Mouse (Mus musculus) embryonic facial prominence, embryonic 15.5 days (tissue): ENCODE data around the gene Tgfb3. TPM values are rescaled to one million over a fixed set of nuclear protein-coding genes. Genes with fewer than 3 reads are reported as not detected.

Experiments
- ATAC-seq: fragments of 200-750 bp; cut with Nextera tagmentation; 2 replicates; pipeline ENCODE4 v1.8.0; 2017; ENCODE audit warnings: low read depth, moderate TSS enrichment; ENCODE audit not compliant: insufficient number of reproducible peaks, low FRiP score, low TSS enrichment
- H3K27ac ChIP-seq: fragments of 300-500 bp; sonication (generic); replicated peaks from 2 replicates; pipeline ENCODE4 v1.5.1; 2015; ENCODE audit warnings: mild to moderate bottlenecking, inconsistent platforms
- H3K27me3 ChIP-seq: fragments of 300-500 bp; sonication (generic); 2 replicates; pipeline ENCODE4 v1.6.1; 2015; ENCODE audit warnings: inconsistent platforms
- H3K36me3 ChIP-seq: fragments of 300-500 bp; sonication (generic); 2 replicates; pipeline ENCODE4 v1.6.1; 2015; ENCODE audit warnings: mild to moderate bottlenecking, inconsistent platforms
- H3K4me1 ChIP-seq: fragments of 300-500 bp; sonication (generic); 2 replicates; pipeline ENCODE4 v1.6.1; 2015; ENCODE audit warnings: inconsistent platforms
- H3K4me2 ChIP-seq: fragments of 300-500 bp; sonication (generic); replicated peaks from 2 replicates; pipeline ENCODE4 v1.6.1; 2015; ENCODE audit warnings: mild to moderate bottlenecking, inconsistent platforms
- H3K4me3 ChIP-seq: fragments of 300-500 bp; sonication (generic); replicated peaks from 2 replicates; pipeline ENCODE4 v1.5.1; 2015; ENCODE audit warnings: mild to moderate bottlenecking, inconsistent platforms
- H3K9ac ChIP-seq: fragments of 300-500 bp; sonication (generic); 2 replicates; pipeline ENCODE4 v1.6.1; 2015; ENCODE audit warnings: inconsistent platforms
- H3K9me3 ChIP-seq: fragments of 300-500 bp; sonication (generic); replicated peaks from 2 replicates; pipeline ENCODE4 v1.6.1; 2016; ENCODE audit warnings: inconsistent platforms
- WGBS: fragments of 180-500 bp; shearing (Covaris S2); methylation state at CpG from one replicate; pipeline ENCODE4 v1.1.7; 2015; 5-methylcytosine and 5-hydroxymethylcytosine counted together
- polyA plus RNA-seq: library from polyadenylated mRNA; unstranded; fragments of >200 nt; fragmentation: Nextera tagmentation; extraction: Ambion mirVana; gene quantifications from 2 replicates; pipeline ENCODE4 v1.2.1, GENCODE M21; 2015

Tgfb3 gene
- polyA plus RNA-seq, 1 experiment from 2014 or later = 71.6 TPM

DNA sequence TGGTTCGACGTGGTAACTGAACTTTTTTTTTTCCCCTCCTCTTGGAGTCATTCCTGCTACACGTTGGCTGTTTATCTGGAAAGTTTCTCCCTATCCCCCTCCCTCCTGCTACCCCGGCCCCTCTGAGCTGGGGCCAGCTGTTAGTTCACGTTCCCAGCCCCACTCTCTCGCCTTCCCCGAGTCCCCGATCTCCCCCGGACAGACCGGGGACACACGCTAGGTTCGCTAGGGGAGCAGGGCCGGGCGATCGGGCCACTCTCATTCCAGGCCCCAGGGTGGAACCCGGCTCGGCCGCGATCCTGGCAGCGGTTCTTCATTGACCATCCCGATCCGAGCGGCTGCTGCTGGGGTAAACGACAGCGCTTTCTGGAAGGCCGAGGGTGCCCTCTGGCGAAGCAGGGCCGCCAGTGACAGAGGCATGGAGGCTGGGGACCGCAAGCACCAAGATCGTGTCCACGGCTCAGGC lies 394 bp upstream of the Tgfb3 start:
- peak overlapping the region; percentile 99 for H3K27ac ChIP-seq
- H3K36me3 ChIP-seq = no peaks in the 10 kb centered on the region
- H3K4me3 ChIP-seq = peak overlapping the region; percentile 60
- peaks cover 45% of the 10 kb centered on the region for H3K4me1 ChIP-seq
- no peaks in the 10 kb centered on the region for H3K27me3 ChIP-seq
- ATAC-seq = peak; percentile 86
- peak overlapping the region; percentile 88 for H3K4me2 ChIP-seq
- WGBS = 0% methylated on average over 31 of the region's 31 CpGs
- peak overlapping the region; percentile 64 for H3K9ac ChIP-seq
- H3K9me3 ChIP-seq = no peaks in the 10 kb centered on the region

DNA sequence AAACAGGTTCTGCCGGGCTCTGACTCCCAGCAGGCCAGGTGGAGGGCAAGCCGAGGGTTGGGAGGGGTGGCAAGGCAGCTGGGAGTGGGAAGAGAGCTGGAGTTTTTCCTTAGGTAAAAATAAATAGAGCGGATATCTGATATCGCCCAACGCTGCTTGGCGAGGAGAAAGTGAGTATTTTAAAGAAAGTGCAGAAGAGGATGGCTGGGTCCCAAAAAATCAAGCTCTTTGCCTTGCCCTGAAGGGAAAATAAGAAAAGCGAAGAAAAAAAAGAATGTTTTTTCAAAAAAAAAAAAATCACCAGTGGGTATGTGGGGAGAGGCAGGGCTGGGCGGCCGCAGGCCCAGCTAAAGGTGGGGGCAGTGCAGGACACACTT lies 677 bp downstream of the Tgfb3 start:
- H3K9me3 ChIP-seq = no peaks in the 10 kb centered on the region
- H3K4me2 ChIP-seq = peak overlapping the region; percentile 88
- no peaks in the 10 kb centered on the region for H3K27me3 ChIP-seq
- H3K36me3 ChIP-seq = no peaks in the 10 kb centered on the region
- H3K9ac ChIP-seq = peak overlapping the region; percentile 50
- peak overlapping the region; percentile 99 for H3K27ac ChIP-seq
- WGBS = 9% methylated on average over 9 of the region's 9 CpGs
- no peak for ATAC-seq
- H3K4me3 ChIP-seq = peak overlapping the region; percentile 60
- H3K4me1 ChIP-seq = peaks cover 46% of the 10 kb centered on the region

GRCm38 (mm10) chr12:86077736-86078135 lies 1.1 kb downstream of the Tgfb3 start:
- no peak for ATAC-seq
- Histone ChIP-seq H3K9ac (peak overlapping the region; percentile 50), H3K4me2 (peak overlapping the region; percentile 88), H3K36me3 (no peaks in the 10 kb centered on the region), H3K4me3 (peak overlapping the region; percentile 60), H3K27me3 (no peaks in the 10 kb centered on the region), H3K27ac (peak overlapping the region; percentile 99), H3K4me1 (peaks cover 41% of the 10 kb centered on the region), H3K9me3 (no peaks in the 10 kb centered on the region)
- WGBS = 11% methylated on average over 11 of the region's 11 CpGs

DNA sequence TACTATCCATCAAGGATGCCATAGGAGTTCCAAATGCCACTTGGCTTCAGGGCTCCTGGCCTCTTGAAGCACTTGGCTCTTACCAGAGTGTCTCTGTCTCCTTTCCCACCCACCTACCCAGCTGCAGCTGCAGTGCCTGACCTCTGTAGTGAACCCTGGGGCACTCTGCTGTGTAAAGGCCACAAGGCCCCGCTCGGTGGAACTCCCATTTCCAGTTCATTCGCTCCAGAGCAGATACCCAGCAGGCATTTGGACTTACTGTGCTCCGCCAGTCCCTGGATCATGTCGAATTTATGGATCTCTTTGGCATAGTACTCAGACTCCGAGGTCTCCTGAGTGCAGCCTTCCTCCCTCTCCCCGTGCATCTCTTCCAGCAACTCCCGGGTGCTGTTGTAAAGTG lies 1.5 kb downstream of the Tgfb3 start:
- no peak for ATAC-seq
- Histone ChIP-seq H3K27ac (peak overlapping the region; percentile 99), H3K27me3 (no peaks in the 10 kb centered on the region), H3K9ac (peak overlapping the region; percentile 50), H3K4me2 (peak overlapping the region; percentile 88), H3K4me1 (peaks cover 41% of the 10 kb centered on the region), H3K36me3 (0 out of 2 replicates have a peak, but pooled peaks cover under 1% of the 10 kb centered on the region), H3K4me3 (peak overlapping the region; percentile 60), H3K9me3 (no peaks in the 10 kb centered on the region)
- WGBS = 24% methylated on average over 8 of the region's 8 CpGs

GRCm38 (mm10) chr12:86076321-86076901 lies 2.4 kb downstream of the Tgfb3 start:
- H3K4me3 ChIP-seq = peak overlapping the region; percentile 60
- peak overlapping the region; percentile 33; the same call in 1 of the 2 replicates for H3K9ac ChIP-seq
- no peaks in the 10 kb centered on the region for H3K9me3 ChIP-seq
- 5% methylated on average over 13 of the region's 13 CpGs for WGBS
- peak overlapping the region; percentile 88 for H3K4me2 ChIP-seq
- H3K36me3 ChIP-seq = 0 out of 2 replicates have a peak, but pooled peaks cover 10% of the 10 kb centered on the region
- ATAC-seq = no peak
- peak overlapping the region; percentile 99 for H3K27ac ChIP-seq
- H3K27me3 ChIP-seq = no peaks in the 10 kb centered on the region
- H3K4me1 ChIP-seq = peaks cover 37% of the 10 kb centered on the region

- Histone ChIP-seq H3K9ac (no peak overlapping the region), H3K36me3 (0 out of 2 replicates have a peak, but pooled peaks cover 16% of the 10 kb centered on the region), H3K27ac (no peak overlapping the region), H3K4me1 (peaks cover 40% of the 10 kb centered on the region), H3K4me3 (peak overlapping the region; percentile 60), H3K9me3 (no peaks in the 10 kb centered on the region), H3K4me2 (peak overlapping the region; percentile 88), H3K27me3 (no peaks in the 10 kb centered on the region)
- 79% methylated on average over 7 of the region's 7 CpGs for WGBS
- no peak for ATAC-seq
Measured at GRCm38 (mm10) chr12:86075358-86075757, 3.5 kb downstream of the Tgfb3 start.

DNA sequence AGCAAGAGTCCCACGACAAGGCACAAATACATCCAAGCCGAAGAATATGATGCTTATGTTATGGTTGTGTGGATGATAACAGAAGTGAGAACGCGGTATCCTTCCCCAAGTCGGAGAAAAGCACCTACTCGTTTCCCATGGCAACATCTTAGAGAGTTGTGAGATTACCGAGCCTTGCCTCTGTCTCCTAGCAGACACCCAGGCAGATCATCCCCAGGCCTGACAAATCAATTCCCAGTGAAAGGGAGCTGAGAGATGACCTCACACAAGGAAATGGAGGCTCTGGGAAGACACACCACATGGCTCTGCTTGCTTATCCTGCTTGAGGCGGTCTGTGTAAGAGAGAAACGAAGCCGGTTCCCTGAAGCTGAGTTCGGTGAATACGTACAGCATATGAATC lies 4.2 kb downstream of the Tgfb3 start:
- Histone ChIP-seq H3K4me3 (no peak overlapping the region), H3K36me3 (peaks cover 20% of the 10 kb centered on the region; the same call in 1 of the 2 replicates), H3K27ac (no peak overlapping the region), H3K4me1 (peaks cover 40% of the 10 kb centered on the region), H3K27me3 (no peaks in the 10 kb centered on the region), H3K9me3 (no peaks in the 10 kb centered on the region), H3K9ac (no peak overlapping the region), H3K4me2 (peak overlapping the region; percentile 88; the same call in 1 of the 2 replicates)
- WGBS = 88% methylated on average over 12 of the region's 12 CpGs
- no peak for ATAC-seq

GRCm38 (mm10) chr12:86071432-86071831 lies 7.4 kb downstream of the Tgfb3 start:
- Histone ChIP-seq H3K4me2 (no peak overlapping the region), H3K9me3 (no peaks in the 10 kb centered on the region), H3K27ac (no peak overlapping the region), H3K9ac (no peak overlapping the region), H3K36me3 (peaks cover 51% of the 10 kb centered on the region), H3K4me1 (peaks cover 25% of the 10 kb centered on the region), H3K27me3 (no peaks in the 10 kb centered on the region), H3K4me3 (no peak overlapping the region)
- ATAC-seq = no peak
- WGBS = 70% methylated on average over 6 of the region's 6 CpGs

DNA sequence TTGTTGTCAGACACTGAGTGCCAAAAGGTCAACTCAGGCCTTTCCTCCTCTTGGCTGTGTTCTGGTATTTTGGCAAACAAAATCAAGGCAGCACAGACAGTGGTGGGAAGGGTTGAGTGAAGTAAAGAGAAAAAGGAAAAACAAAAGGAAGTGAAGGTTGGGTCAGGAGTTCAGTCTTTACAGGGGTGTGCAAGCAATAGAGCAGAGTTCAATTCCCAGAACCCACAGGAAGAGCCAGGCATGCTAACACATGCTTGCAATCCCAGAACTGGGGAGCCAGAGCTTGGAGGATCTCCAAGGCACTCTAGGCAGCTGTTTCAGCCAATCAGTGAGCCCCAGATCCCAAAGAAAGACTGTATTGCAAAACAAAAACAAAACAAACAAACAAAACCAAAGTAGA lies 14.0 kb downstream of the Tgfb3 start:
- H3K4me2 ChIP-seq = no peak overlapping the region
- H3K9me3 ChIP-seq = no peaks in the 10 kb centered on the region
- no peak for ATAC-seq
- H3K36me3 ChIP-seq = peaks cover 85% of the 10 kb centered on the region
- H3K27ac ChIP-seq = no peak overlapping the region
- no peaks in the 10 kb centered on the region for H3K4me1 ChIP-seq
- no peak overlapping the region for H3K9ac ChIP-seq
- H3K27me3 ChIP-seq = no peaks in the 10 kb centered on the region
- H3K4me3 ChIP-seq = no peak overlapping the region

DNA sequence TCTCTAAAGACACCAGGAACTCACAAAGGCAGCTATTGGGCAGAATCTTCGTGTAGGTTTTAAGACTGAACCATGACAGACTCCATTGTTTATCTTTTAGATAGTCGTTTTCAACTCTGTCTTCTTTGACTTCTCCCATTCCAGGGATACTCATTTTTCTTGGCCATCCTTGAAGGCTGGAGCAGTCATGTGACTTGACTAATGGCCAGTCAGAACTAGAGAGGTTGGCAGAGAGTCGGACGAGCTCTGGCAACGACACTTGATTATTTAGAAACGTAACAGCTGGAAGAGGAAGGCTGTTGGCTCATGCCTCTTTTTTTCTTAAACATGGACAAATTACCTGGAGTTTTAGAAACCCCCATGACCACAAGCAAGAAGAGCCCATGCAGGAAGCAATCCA lies 19.5 kb downstream of the Tgfb3 start:
- H3K36me3 ChIP-seq = peaks cover 78% of the 10 kb centered on the region
- H3K27ac ChIP-seq = no peak overlapping the region
- no peaks in the 10 kb centered on the region for H3K27me3 ChIP-seq
- H3K9me3 ChIP-seq = no peaks in the 10 kb centered on the region
- ATAC-seq = no peak
- H3K9ac ChIP-seq = no peak overlapping the region
- no peak overlapping the region for H3K4me2 ChIP-seq
- 87% methylated on average over 6 of the region's 6 CpGs for WGBS
- no peak overlapping the region for H3K4me3 ChIP-seq
- H3K4me1 ChIP-seq = no peaks in the 10 kb centered on the region

DNA sequence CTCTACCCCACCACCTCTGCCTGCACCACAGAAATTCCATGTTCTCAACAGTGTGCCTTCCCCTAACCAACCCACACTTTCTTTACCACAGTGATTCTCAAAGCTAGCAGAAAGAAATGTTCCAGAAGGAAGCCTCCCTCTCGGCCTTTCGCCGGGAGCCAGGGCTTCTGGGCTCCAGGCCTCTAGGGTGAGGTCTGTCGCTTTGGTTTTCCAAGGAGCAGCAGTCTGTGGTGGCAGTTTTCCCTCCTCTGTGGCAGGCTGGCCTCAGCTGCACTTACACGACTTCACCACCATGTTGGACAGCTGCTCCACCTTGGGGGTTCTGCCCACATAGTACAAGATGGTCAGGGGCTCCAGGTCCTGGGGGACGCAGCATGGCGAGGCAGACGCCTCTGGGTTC lies 21.3 kb downstream of the Tgfb3 start:
- WGBS = 82% methylated on average over 8 of the region's 8 CpGs
- H3K4me2 ChIP-seq = no peak overlapping the region
- H3K4me1 ChIP-seq = no peaks in the 10 kb centered on the region
- ATAC-seq = no peak
- H3K36me3 ChIP-seq = peaks cover 59% of the 10 kb centered on the region
- no peak overlapping the region for H3K9ac ChIP-seq
- no peak overlapping the region for H3K27ac ChIP-seq
- no peaks in the 10 kb centered on the region for H3K9me3 ChIP-seq
- no peaks in the 10 kb centered on the region for H3K27me3 ChIP-seq
- H3K4me3 ChIP-seq = no peak overlapping the region

- Histone ChIP-seq H3K27ac (no peak overlapping the region), H3K9me3 (no peaks in the 10 kb centered on the region), H3K4me2 (no peak overlapping the region), H3K9ac (no peak overlapping the region), H3K4me1 (no peaks in the 10 kb centered on the region), H3K4me3 (no peak overlapping the region), H3K36me3 (peaks cover 55% of the 10 kb centered on the region), H3K27me3 (no peaks in the 10 kb centered on the region)
- WGBS = 81% methylated on average over 8 of the region's 8 CpGs
- no peak for ATAC-seq
Measured at GRCm38 (mm10) chr12:86056976-86057375, 21.9 kb downstream of the Tgfb3 start.
